Mouse (Mus musculus) gastrocnemius, postnatal 36 days (tissue): ENCODE data around the gene Mrpl40. TPM values are rescaled to one million over a fixed set of nuclear protein-coding genes. Genes with fewer than 3 reads are reported as not detected.
A peak's percentile ranks its signal among the peaks of the same experiment; 100 is the strongest.
"Not testable (repeated sequence)": the region's sequence is repeated elsewhere in the genome, so short reads cannot be mapped to it uniquely, and the experiment has no call there.

Experiments
- DNase-seq, 2 experiments: peaks; one replicate each; pipeline ENCODE4 v3.0.0; 2022
- intact Hi-C: fragments of 180-260 bp; cut with DNase I; formaldehyde crosslinking; loops from one replicate; pipeline ENCODE4 v1.15.1; 2025
- long read RNA-seq, 2 experiments: library from polyadenylated mRNA; stranded (forward); transcript quantifications; one replicate each; pipeline ENCODE4 v2.0.0; 2021
- total RNA-seq, 2 experiments: library from RNA; stranded (reverse); gene quantifications; 2 replicates each; pipeline ENCODE4 v1.2.3; 2021

The Mrpl40 gene
- 10 to 100 TPM; 42.7 to 43.1 TPM for total RNA-seq
- long read RNA-seq, experiment 1, transcript Mrpl40-202 (4 exons, 778 nt): minor isoform, 19 of 90 reads
- long read RNA-seq, experiment 1, transcript Mrpl40-201 (4 exons, 1,280 nt): major isoform, 68 of 90 reads
- long read RNA-seq, experiment 1, partial matches to known transcripts: 1 of 90 reads
- long read RNA-seq, experiment 1, other reads (novel, unspliced or antisense): 2 of 90 reads
- long read RNA-seq, experiment 2, transcript Mrpl40-202 (4 exons, 778 nt): minor isoform, 10 of 87 reads
- long read RNA-seq, experiment 2, transcript Mrpl40-201 (4 exons, 1,280 nt): major isoform, 73 of 87 reads
- long read RNA-seq, experiment 2, partial matches to known transcripts: 0 of 87 reads
- long read RNA-seq, experiment 2, other reads (novel, unspliced or antisense): 4 of 87 reads

- peak; percentile 93 to 94 for DNase-seq
- intact Hi-C loops: no loop called here
Measured at GRCm38 (mm10) chr16:18876442-18877308, at the start of gene Mrpl40, which contains the start of gene Hira. Mrpl40 (minus strand) TSS chr16:18876862. Hira (plus strand) TSS chr16:18877037.

GRCm38 (mm10) chr16:18921771-18922170 lies 45.1 kb upstream of the Mrpl40 start:
- intact Hi-C loops: no loop called here

GRCm38 (mm10) chr16:18916064-18916463 lies 39.4 kb upstream of the Mrpl40 start:
- intact Hi-C loops: no loop called here
- no peak for DNase-seq

More at GRCm38 (mm10) chr16:18921771-18922170, 45.1 kb upstream of the Mrpl40 start:
- no peak for DNase-seq

- no peak for DNase-seq
- intact Hi-C loops: no loop called here
Measured at GRCm38 (mm10) chr16:18905648-18906047, 29.0 kb upstream of the Mrpl40 start.

GRCm38 (mm10) chr16:18896429-18896828 lies 19.8 kb upstream of the Mrpl40 start:
- intact Hi-C loops: no loop called here
- peak in 1 of 2 experiments; percentile 15 for DNase-seq

GRCm38 (mm10) chr16:18895249-18895648 lies 18.6 kb upstream of the Mrpl40 start:
- no peak for DNase-seq
- intact Hi-C loops: no loop called here

GRCm38 (mm10) chr16:18893840-18894372 lies 17.2 kb upstream of the Mrpl40 start:
- intact Hi-C loops: no loop called here
- DNase-seq: no peak

- intact Hi-C loops: no loop called here
- no peak for DNase-seq
Measured at GRCm38 (mm10) chr16:18884044-18884443, 7.4 kb upstream of the Mrpl40 start.

- no peak for DNase-seq
- intact Hi-C loops: no loop called here
Measured at GRCm38 (mm10) chr16:18878091-18878720, 1.5 kb upstream of the Mrpl40 start.

GRCm38 (mm10) chr16:18877386-18878090 lies 876 bp upstream of the Mrpl40 start:
- intact Hi-C loops: no loop called here

GRCm38 (mm10) chr16:18876091-18876441 lies 596 bp downstream of the Mrpl40 start:
- intact Hi-C loops: no loop called here

More at GRCm38 (mm10) chr16:18877386-18878090, 876 bp upstream of the Mrpl40 start:
- peak; percentile 15 to 34 for DNase-seq

GRCm38 (mm10) chr16:18870495-18870894 lies 6.2 kb downstream of the Mrpl40 start:
- DNase-seq, intact Hi-C loops: not testable (repeated sequence)

More at GRCm38 (mm10) chr16:18876091-18876441, 596 bp downstream of the Mrpl40 start:
- no peak for DNase-seq

- intact Hi-C loops: no loop called here
- peak; percentile 25 to 54 for DNase-seq
Measured at GRCm38 (mm10) chr16:18860186-18860585, 16.5 kb downstream of the Mrpl40 start.

GRCm38 (mm10) chr16:18858551-18858950 lies 18.1 kb downstream of the Mrpl40 start:
- intact Hi-C loops: no loop called here
- no peak for DNase-seq

- DNase-seq, intact Hi-C loops: not testable (repeated sequence)
Measured at GRCm38 (mm10) chr16:18849521-18850190, 27.0 kb downstream of the Mrpl40 start.

GRCm38 (mm10) chr16:18846301-18846820 lies 30.3 kb downstream of the Mrpl40 start:
- intact Hi-C loops: no loop called here
- no peak for DNase-seq

- intact Hi-C loops: no loop called here
- DNase-seq: no peak
Measured at GRCm38 (mm10) chr16:18838346-18838745, 38.3 kb downstream of the Mrpl40 start.

GRCm38 (mm10) chr16:18836468-18837208 lies 40.0 kb downstream of the Mrpl40 start, which contains the start of the genes 2510002D24Rik and Gm28539:
2510002D24Rik (plus strand) TSS chr16:18836578.
Gm28539 (plus strand) TSS chr16:18836584.
- intact Hi-C loops: no loop called here
- peak; percentile 89 to 90 for DNase-seq
